ENCODE assay signal across 8 mouse cellular contexts in genomic region chr9:37145616-37146352, GRCm38 (mm10). TPM values are rescaled to one million over a fixed set of nuclear protein-coding genes. Genes with fewer than 3 reads are reported as not detected.
DNase-seq lines count a peak whose midpoint lies in the region; ATAC-seq and TF ChIP-seq lines count a peak whose summit lies in the region.

No protein-coding gene starts in this region.

- no peak for ATAC-seq in erythroblast, adult 5-6 weeks (replicated peaks; ENCODE audit: low FRiP score, poor library complexity, severe bottlenecking)
- ATAC-seq in heart, postnatal 0 days (ENCODE audit: insufficient read depth, low read depth) = no peak
- ATAC-seq in midbrain, embryonic 13.5 days = no peak

- H3K9ac ChIP-seq in ES-E14 (ENCODE audit: insufficient read depth, low read depth, low read length, poor library complexity, severe bottlenecking) = no peak overlapping the region
- H3K9ac ChIP-seq in heart, postnatal 0 days (replicated peaks; ENCODE audit: low read depth, low read length) = peak overlapping the region; percentile 56
- H3K9ac ChIP-seq in midbrain, embryonic 13.5 days (replicated peaks) = peak overlapping the region; percentile 99

- no peaks in the 10 kb centered on the region for H3K9me3 ChIP-seq in erythroblast, embryonic 14.5 days (ENCODE audit: control insufficient read depth, low read length)
- no peaks in the 10 kb centered on the region for H3K9me3 ChIP-seq in ES-E14 (ENCODE audit: control insufficient read depth, insufficient read depth, low read depth, low read length)
- H3K9me3 ChIP-seq in heart, postnatal 0 days (replicated peaks; ENCODE audit: control insufficient read depth, low read length) = no peaks in the 10 kb centered on the region
- H3K9me3 ChIP-seq in midbrain, embryonic 13.5 days = no peaks in the 10 kb centered on the region

- intact Hi-C loops in left cerebral cortex, postnatal 4 days (cut with DNase I) = loop anchor here (5.0 kb wide), 1 partner anchor 173 kb away; no protein-coding TSS in a partner anchor

- H3K27ac ChIP-seq in ES-E14 (ENCODE audit: insufficient read depth, low read depth, low read length, poor library complexity, severe bottlenecking) = no peak overlapping the region
- peak overlapping the region; percentile 73 for H3K27ac ChIP-seq in heart, postnatal 0 days (ENCODE audit: low read depth)
- peak overlapping the region; percentile 100 for H3K27ac ChIP-seq in midbrain, embryonic 13.5 days

- peak overlapping the region; percentile 83 for H3K4me2 ChIP-seq in heart, postnatal 0 days (ENCODE audit: low read depth, low read length)
- H3K4me2 ChIP-seq in midbrain, embryonic 13.5 days (replicated peaks) = peak overlapping the region; percentile 93

- peak overlapping the region; percentile 40 for H3K4me3 ChIP-seq in erythroblast, embryonic 14.5 days (replicated peaks)
- H3K4me3 ChIP-seq in ES-E14 (ENCODE audit: insufficient read depth in 1 of 2, low read depth in 1 of 2, low read length in 2 of 2, poor library complexity in 1 of 2, severe bottlenecking in 1 of 2) = peak overlapping the region; percentile 60 to 70
- peak overlapping the region; percentile 57 for H3K4me3 ChIP-seq in heart, postnatal 0 days (ENCODE audit: low read depth, low read length)
- peak overlapping the region; percentile 90 for H3K4me3 ChIP-seq in midbrain, embryonic 13.5 days (replicated peaks)

- no peak for TF ChIP-seq EP300 in heart, postnatal 0 days (IDR thresholded peaks at IDR 0.05; ENCODE audit: low read depth)

- TF ChIP-seq CTCF in heart, postnatal 0 days (IDR thresholded peaks at IDR 0.05; ENCODE audit: low read depth) = no peak

- in situ Hi-C loops in ES-E14 (cut with MboI; ENCODE audit: low sequenced_read_pairs in 2 of 2, unreplicated experiment in 2 of 2) = loop anchor here in 1 of 2 experiments (25.0 kb wide), 1 partner anchor 183 kb away; no protein-coding TSS in a partner anchor

- DNase-seq in ES-E14 (ENCODE audit: low read depth, low spot score) = peak; percentile 21
- DNase-seq in embryo, embryonic 10 days (ENCODE audit: low spot score) = peak; percentile 68
- DNase-seq in heart, postnatal 0 days (ENCODE audit: low spot score) = peak; percentile 13
- peak; percentile 46 for DNase-seq in left cerebral cortex, postnatal 4 days
- DNase-seq in urinary bladder, postnatal 4 days (ENCODE audit: low spot score in 2 of 2) = peak; percentile 39 to 69

- peaks cover 77% of the 10 kb centered on the region for H3K27me3 ChIP-seq in erythroblast, embryonic 14.5 days (ENCODE audit: control insufficient read depth)
- H3K27me3 ChIP-seq in heart, postnatal 0 days (ENCODE audit: control insufficient read depth, insufficient read depth, low read length) = peaks cover 23% of the 10 kb centered on the region; the same call in 1 of the 2 replicates
- no peaks in the 10 kb centered on the region for H3K27me3 ChIP-seq in midbrain, embryonic 13.5 days

- no peaks in the 10 kb centered on the region for H3K4me1 ChIP-seq in erythroblast, embryonic 14.5 days (ENCODE audit: control insufficient read depth)
- no peaks in the 10 kb centered on the region for H3K4me1 ChIP-seq in ES-E14 (ENCODE audit: control insufficient read depth in 2 of 2, insufficient read depth in 2 of 2, low read length in 2 of 2, poor library complexity in 1 of 2)
- H3K4me1 ChIP-seq in heart, postnatal 0 days (ENCODE audit: control insufficient read depth, insufficient read depth) = 0 out of 2 replicates have a peak, but pooled peaks cover 6% of the 10 kb centered on the region
- H3K4me1 ChIP-seq in midbrain, embryonic 13.5 days (replicated peaks) = peaks cover 53% of the 10 kb centered on the region

- WGBS in heart, postnatal 0 days = under 1% methylated on average over 43 of the region's 43 CpGs
- WGBS in midbrain, embryonic 13.5 days = under 1% methylated on average over 41 of the region's 43 CpGs

- H3K36me3 ChIP-seq in erythroblast, embryonic 14.5 days (ENCODE audit: control insufficient read depth) = no peaks in the 10 kb centered on the region
- no peaks in the 10 kb centered on the region for H3K36me3 ChIP-seq in ES-E14 (ENCODE audit: control insufficient read depth, insufficient read depth, low read length, poor library complexity, severe bottlenecking)
- H3K36me3 ChIP-seq in heart, postnatal 0 days (replicated peaks; ENCODE audit: control insufficient read depth, insufficient read depth, low read length) = no peaks in the 10 kb centered on the region
- no peaks in the 10 kb centered on the region for H3K36me3 ChIP-seq in midbrain, embryonic 13.5 days

TF ChIP-seq in ES-E14, 5 proteins besides CTCF, POLR2A, EP300 and RAD21:
- TF ChIP-seq ZC3H11A (IDR thresholded peaks at IDR 0.05; ENCODE audit: borderline replicate concordance, low read depth, low read length) = no peak
- TF ChIP-seq ZNF384 (IDR thresholded peaks at IDR 0.05; ENCODE audit: low read depth, low read length) = no peak
- no peak for TF ChIP-seq CHD2 (IDR thresholded peaks at IDR 0.05; ENCODE audit: low read depth, low read length)
- TF ChIP-seq MAFK (IDR thresholded peaks at IDR 0.05; ENCODE audit: insufficient read depth, low read depth, low read length) = no peak

RNA-seq across cellular contexts. Expression of gene Pknox2, which starts 1.4 kb away (rescaled TPM):
- polyA plus RNA-seq in erythroblast, embryonic 14.5 days (2012) = not detected in 2 replicates
- total RNA-seq in erythroblast, adult 5-6 weeks (2015; ENCODE audit: low replicate concordance) = 0.58 TPM in 1 of 2 replicates, not detected in the other
- total RNA-seq in erythroblast, adult 5-6 weeks (2017; ENCODE audit: low replicate concordance) = 0.09 TPM in 1 of 2 replicates, not detected in the other
- total RNA-seq in ES-E14 (2012; rRNA removed) = 1.2 and 1.8 TPM in 2 replicates
- 0.54 and 7.3 TPM in 2 replicates for total RNA-seq in heart, postnatal 0 days (2014; rRNA removed; ENCODE audit: low replicate concordance)
- polyA plus RNA-seq in heart, postnatal 0 days (2015; fragmentation: Nextera tagmentation; extraction: Ambion mirVana) = 2.0 and 2.4 TPM in 2 replicates
- 10 to 100 TPM; 51.8 to 54.2 TPM for total RNA-seq in left cerebral cortex, postnatal 4 days (2021)
- 30.1 and 33.1 TPM in 2 replicates for polyA plus RNA-seq in midbrain, embryonic 13.5 days (2015; fragmentation: Nextera tagmentation; extraction: Ambion mirVana)

Comparison
In these comparisons a context has a peak if more than half of its experiments do, and no peak if none do; other contexts are left out.
1. H3K4me3 ChIP-seq: peak in every context shown above with its lines; median percentile 90 in midbrain, embryonic 13.5 days; 65 in ES-E14; 57 in heart, postnatal 0 days; 40 in erythroblast, embryonic 14.5 days.
2. DNase-seq: peak in every context shown above with its lines; median percentile 68 in embryo, embryonic 10 days; 54 in urinary bladder, postnatal 4 days; 46 in left cerebral cortex, postnatal 4 days; 21 in ES-E14; 13 in heart, postnatal 0 days.